Mouse (Mus musculus) lung, postnatal 0 days (tissue): Measurements from ENCODE around the gene Zfp382.

Experiments
- CTCF ChIP-seq: IDR thresholded peaks from 2 replicates; pipeline ENCODE4 v1.5.1; 2016; ENCODE audit warnings: antibody characterized with exemption, mild to moderate bottlenecking
- EP300 ChIP-seq: IDR thresholded peaks from 2 replicates; pipeline ENCODE4 v1.6.1; 2016; ENCODE audit warnings: antibody characterized with exemption, mild to moderate bottlenecking, control low read depth

DNA sequence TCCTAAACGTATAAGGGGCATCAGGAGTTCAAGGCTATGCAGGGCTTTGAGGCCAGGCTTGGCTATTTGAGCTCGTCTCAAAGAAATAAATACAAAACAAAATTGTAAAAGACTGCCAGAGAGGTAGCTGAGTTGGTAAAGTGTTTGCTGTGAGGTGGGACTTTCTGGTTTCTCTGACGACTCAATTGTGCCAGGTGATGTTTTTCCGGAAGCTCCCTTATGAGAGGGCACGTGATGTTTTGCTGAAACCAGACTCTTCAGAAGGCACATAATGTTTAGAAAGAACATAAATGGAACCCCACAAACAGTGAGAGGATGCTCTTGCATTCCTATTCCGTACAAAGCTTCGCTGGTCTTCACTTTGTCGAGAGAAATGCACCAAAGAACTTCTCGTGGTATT is 29.1 kb upstream of the Zfp382 start:
- no peak for TF ChIP-seq CTCF
- TF ChIP-seq EP300 = no peak
